Mouse (Mus musculus) small intestine, adult 10 weeks (tissue): ENCODE results near the gene Rufy1. TPM values are rescaled to one million over a fixed set of nuclear protein-coding genes. Genes with fewer than 3 reads are reported as not detected.

Source experiments
- polyA plus RNA-seq: library from polyadenylated mRNA; stranded (reverse); fragments of 350-450 nt; fragmentation: Illumina TruSeq; extraction: RNeasy Lipid Tissue Mini Kit (QIAGEN cat#74804); gene quantifications from one replicate; pipeline ENCODE4 v1.2.3, GENCODE M21; 2014; ENCODE audit warnings: low replicate concordance

Rufy1 gene
- 28.8 TPM for polyA plus RNA-seq

GRCm38 (mm10) chr11:50430277-50431133 is at the start of gene Rufy1:
Rufy1 (minus strand) TSS chr11:50431125.

DNA sequence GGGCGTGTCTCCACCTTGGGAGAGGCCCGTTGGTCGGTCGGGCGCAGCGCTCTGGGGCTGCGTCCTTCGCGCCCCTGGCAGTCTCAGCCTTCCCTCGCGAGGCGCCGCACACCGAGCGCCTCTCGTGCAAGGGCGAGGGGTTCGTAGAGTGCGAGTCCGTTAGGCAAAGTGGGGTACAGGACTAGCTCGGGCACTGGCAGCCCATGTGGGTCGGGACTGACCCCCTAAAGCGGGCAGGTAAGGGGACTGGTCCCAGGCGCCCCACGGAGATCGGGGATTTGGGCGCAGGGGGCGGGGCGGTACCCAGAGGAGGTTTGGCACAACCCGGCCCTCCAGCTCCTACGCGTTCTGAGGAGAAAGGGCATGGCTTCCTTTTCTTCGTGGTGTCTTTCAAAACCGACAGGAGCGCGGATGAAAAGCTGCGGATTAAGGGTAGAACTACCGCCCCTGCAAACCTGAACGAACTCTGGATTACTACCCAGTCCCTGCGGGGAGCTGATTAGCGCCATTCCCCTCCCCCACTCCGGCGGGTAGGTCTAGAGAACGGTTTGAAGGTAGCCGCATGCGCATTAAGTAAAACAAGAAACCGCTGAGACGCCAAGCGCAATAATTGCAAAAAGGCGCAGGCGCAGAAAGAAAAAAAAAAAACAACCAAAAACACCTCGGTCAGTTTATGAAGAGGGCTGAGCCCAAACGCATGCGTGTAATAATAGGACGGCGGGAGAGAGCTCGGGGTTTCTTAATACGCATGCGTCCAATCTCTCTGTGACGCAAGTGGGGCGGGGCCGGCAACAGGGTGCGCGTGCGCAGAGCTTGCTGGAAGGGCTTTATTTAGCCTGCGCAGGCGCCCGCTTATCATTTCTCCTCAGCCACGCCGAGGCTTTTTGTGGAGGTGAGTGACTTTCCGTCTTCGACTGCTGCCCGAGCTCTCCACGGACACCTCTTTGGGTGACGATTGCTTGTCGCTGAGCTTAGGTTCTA is 53.7 kb downstream of the Rufy1 start, which contains the start of gene Hnrnph1:
Gene Hnrnph1 (plus strand): TSS at position 80 of the 981 bp plus-strand sequence.

GRCm38 (mm10) chr11:50354162-50354561 is 76.8 kb downstream of the Rufy1 start, which contains the start of gene Cby3:
Cby3 (plus strand) TSS chr11:50354462.

Other genes with a start within 250 kb of the Rufy1 start
- 102 TPM for gene Sqstm1, start 220.3 kb downstream of the Rufy1 start, polyA plus RNA-seq
- gene Mgat4b, start 220.2 kb downstream of the Rufy1 start, polyA plus RNA-seq: 1.6 TPM
- not detected for gene Ltc4s, start 192.5 kb downstream of the Rufy1 start, polyA plus RNA-seq
- gene Maml1, start 138.8 kb downstream of the Rufy1 start, polyA plus RNA-seq: 5.2 TPM
- gene Canx, start 105.5 kb downstream of the Rufy1 start, polyA plus RNA-seq: 558 TPM
- not detected for gene Cby3, start 76.7 kb downstream of the Rufy1 start, polyA plus RNA-seq
- gene Hnrnph1, start 54.1 kb downstream of the Rufy1 start, polyA plus RNA-seq: 820 TPM
- gene Adamts2, start 171.0 kb upstream of the Rufy1 start, polyA plus RNA-seq: 0.59 TPM